Mouse (Mus musculus) ovary, postnatal 14 days (tissue): Measurements from ENCODE around the gene Dusp1.

ENCODE experiments used
- DNase-seq: peaks from one replicate; pipeline ENCODE4 v3.0.0; 2022; ENCODE audit warnings: low spot score

Dusp1 gene

GRCm38 (mm10) chr17:26524801-26525200 is 37.1 kb downstream of the Dusp1 start:
- no peak for DNase-seq

- no peak for DNase-seq
These were observed 37.6 kb downstream of the Dusp1 start for GRCm38 (mm10) chr17:26524316-26524715.

DNA sequence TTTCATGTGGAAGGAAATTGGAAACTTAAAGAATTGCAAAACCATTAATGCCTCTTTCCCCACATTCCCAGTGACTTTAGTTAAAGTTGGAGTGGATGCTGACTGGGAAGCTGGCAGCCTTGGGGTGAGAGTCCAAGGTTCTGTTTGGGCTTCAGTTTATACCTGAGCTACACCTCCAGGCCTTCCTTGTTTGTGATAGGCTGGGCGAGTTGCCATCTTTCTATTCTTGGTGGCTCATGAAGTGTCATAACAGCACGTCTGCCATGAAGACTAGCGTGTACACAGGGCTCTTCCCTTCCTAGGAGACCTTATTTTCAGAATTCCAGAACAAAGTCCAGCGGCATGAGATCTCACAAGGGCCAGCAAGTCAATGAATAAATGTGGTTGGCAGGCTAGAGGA is 39.2 kb downstream of the Dusp1 start:
- DNase-seq: no peak

DNA sequence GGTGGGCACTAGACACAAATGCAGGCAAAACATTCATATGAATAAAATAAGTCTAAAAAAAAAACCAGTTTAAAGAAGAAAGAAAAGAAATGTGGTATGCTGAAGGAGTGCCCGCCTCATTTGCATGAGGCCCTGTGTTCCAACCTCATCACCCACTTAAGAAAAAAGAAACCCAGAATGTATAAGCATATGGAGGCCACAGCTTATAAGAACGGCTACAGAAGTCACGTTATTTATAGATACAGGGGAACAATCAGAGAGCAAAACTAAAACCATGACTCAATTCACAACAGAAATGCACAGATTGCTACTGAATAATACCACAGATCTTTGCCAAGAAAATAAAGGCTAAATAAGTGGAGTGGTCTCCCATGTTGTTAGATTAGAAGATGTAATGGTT is 43.6 kb downstream of the Dusp1 start:
- DNase-seq: no peak

DNA sequence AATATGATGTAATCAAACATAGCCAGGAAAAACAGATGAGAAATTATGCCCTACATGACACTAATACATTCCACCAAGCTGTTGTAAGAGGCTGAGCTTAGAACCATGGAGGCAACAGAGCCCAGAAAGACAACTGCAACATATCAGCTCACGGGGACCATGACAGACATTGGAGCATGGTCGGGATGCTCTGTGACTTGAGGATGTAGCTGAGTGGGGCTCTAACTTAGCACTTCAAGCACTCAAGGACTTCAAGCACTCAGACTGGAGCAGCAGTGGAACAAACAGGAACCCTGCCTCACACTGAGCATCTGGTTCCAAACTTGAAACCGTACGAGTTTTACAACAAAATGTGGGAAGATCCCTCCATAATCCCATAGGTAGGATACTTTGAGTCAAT is 46.3 kb downstream of the Dusp1 start:
- no peak for DNase-seq

- DNase-seq: no peak
These were observed 47.3 kb downstream of the Dusp1 start for GRCm38 (mm10) chr17:26514581-26515030.

DNA sequence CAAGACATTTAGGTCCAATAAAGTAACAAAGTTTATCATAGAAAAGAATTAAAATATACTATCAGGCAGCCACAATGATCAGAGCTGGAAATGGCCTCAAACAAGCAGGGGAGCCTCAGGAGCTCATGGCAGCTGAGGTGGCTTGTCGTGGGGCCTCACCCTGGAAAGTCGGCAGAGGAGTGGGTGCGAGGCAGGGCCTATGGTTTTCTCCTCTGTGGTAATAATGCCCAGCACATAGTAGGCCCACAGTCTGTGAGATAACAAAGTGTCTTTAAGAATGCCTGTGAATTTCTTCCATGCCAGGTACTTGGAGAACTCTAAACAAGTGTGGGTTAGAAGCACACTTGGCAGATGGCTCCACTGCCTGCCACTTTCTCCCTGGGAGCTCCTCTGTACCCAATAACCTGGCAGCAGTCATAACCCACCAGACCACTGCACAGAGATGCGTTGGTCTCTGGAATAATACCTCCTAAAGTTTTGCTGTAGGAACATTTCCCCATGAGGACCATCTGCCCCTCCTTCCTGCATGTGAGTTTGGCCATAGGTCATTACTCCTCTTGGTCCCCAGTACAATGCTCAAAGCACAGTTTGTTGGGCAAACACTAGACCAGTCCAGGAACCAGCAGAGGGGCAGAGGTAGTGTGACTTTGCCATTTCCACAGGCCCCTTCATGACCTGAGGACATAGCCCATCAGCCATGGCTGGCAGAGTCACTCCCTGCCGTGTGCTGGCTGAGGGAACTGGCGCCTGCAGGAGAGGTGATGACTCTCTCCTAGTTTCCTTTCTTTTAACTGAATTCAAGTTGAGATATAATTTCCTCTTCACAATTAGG is 48.3 kb downstream of the Dusp1 start:
- no peak for DNase-seq

- no peak for DNase-seq
These were observed 49.0 kb downstream of the Dusp1 start for GRCm38 (mm10) chr17:26512961-26513360.

DNA sequence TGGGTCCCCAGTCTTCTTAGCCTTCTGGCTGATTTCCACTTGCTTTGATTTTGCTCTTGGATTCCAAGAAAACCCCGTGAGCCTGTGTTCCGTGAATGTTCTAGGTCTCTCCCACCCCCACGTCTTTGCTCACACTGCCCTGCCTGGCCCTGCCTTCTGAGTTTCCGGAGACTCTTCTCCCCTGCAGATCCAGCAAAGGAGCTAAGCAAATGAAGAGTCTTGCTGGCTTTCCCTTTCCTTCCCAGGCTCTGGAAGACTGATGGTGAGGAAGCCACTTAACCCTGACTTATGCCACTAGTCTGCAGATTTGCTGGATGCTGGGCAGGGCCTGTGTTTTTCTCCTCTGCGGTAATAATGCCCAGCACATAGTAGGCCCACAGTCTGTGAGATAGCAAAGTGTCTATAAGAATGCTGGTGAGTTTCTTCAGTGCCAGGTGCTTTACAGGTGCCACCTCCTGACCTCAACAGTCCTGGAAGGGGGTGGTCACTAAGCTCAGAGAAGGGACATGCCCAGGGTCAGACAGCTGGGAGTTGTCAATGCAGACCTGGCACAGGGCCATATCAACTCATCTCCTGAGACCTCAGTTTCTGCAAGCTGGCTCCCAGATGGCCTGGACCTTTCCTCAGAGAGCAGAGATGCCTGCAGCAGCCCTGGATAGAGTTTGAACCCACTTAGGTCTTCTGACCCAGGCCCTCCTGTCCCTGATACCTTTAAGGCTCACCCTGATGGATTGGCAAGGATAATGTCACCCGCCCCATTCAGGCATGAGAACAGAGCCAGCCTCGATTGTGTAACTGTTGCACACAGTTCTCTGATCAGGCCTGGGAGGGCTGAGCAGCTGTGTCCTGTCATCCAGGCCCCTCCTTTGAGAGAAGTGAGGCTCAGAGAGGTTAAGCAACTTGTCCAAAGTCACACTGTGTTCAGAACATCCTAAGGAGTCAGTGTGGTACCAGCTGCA is 49.8 kb downstream of the Dusp1 start:
- DNase-seq: no peak

DNA sequence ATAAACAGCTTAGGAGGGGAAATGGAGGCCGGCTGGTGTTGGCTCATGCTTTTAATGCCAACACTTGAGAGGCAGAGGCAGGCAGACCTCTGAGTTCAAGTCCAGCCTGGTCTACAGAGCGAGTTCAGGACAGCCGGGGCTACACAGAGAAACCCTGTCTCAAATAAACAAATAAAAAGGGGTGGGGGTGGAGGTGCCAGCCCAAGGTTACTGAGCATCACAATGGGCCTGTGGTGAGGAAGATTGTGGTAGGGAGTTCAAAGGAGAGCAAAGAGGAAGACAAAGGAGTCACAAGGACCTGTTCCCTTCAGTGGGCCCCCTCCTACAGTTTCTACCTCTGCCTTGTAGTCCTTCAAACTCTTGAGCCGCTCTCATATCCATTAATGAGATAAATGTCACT is 50.7 kb downstream of the Dusp1 start:
- DNase-seq: no peak

- no peak for DNase-seq
These were observed 51.5 kb downstream of the Dusp1 start for GRCm38 (mm10) chr17:26510146-26511045.

- DNase-seq: peak; percentile 53
These were observed 52.8 kb downstream of the Dusp1 start for GRCm38 (mm10) chr17:26508961-26509771.

GRCm38 (mm10) chr17:26508345-26508960 is 53.5 kb downstream of the Dusp1 start:
- DNase-seq: peak; percentile 87

- DNase-seq: peak; percentile 76
These were observed 54.0 kb downstream of the Dusp1 start for GRCm38 (mm10) chr17:26507966-26508344.

GRCm38 (mm10) chr17:26506997-26507871 is 54.7 kb downstream of the Dusp1 start:
- DNase-seq: no peak

DNA sequence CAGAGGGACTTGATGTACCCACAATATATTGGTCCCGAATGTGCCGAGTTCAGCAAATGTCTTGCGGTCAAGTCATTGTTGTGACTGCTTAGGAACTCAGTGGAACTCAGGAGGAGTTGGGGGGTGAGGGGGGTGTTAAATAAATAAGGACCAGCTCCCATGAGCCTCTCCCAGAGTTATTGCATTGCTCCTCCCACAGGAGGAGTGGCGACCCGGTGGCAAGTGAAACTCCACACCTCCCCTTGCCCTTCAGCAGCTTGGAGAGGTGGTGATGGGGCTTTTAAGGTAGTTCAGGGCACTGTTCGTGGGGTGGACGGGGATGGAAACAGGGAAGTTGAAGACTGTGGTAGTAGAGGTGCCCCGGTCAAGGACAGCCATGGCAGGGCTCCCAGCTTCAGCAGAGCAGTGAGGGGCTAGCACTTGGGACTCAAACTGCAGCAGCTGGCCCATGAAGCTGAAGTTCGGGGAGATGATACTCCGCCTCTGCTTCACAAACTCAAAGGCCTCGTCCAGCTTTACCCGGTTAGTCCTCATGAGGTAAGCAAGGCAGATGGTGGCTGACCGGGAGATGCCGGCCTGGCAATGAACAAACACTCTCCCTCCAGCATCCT is 55.8 kb downstream of the Dusp1 start:
- no peak for DNase-seq

DNA sequence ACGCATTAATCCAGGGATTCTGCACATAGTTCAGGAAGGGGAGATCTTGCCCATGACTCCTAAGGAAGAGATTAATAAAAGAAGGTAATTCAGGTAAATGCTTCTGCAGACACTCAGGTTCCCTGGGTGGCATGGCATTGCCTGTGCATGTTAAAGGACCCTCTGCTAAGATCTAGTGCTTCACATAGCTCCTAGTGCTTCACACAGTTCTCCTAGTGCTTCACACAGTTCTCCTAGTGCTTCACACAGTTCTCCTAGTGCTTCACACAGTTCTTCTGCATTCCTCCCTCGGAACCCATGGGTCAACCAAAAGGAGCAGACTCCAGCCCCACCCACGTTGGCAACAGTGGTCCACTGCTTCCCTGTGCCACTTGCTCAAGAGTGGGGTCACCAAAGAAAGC is 56.7 kb downstream of the Dusp1 start:
- DNase-seq: no peak

DNA sequence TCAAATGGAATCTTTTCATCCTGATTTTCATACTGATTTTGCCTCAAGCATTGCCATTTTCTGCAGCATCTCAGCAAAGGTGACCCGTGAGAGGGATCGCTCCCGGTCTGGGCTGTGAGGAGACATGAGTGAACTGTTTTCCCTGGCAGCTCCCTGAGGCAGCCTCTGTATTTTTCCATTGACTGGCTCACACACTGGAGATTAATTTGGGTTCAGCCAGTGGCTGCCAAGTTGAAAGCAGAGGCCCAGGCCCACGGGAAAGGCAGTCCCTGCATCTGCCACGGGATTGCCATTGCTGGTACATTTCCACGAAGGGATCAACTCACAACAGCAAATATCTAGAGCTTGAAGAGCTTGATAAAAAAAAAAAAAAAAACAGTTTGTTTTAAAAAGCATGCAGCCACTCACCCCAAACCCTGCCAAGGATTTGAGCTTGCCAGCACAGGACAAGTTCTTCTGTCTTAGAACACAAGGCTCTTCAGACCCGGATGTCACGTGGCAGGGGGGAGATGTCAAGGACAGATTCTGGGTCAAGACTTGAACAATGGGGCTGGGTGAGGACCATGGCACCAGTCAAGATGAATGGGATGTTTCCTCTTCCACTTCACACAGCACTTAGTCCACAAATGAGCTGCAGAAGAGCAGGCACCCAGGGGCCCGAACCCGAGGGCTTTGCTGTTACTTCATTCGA is 57.8 kb downstream of the Dusp1 start:
- DNase-seq: no peak
